Mouse (Mus musculus) frontal cortex, postnatal 25 days (tissue): ENCODE measurements around the gene Ube3c.

Experiments used
- DNase-seq, 2 experiments: peaks; one replicate each; pipeline ENCODE4 v3.0.0; 2022; ENCODE audit warnings: low spot score in 2 of 2

The Ube3c gene

DNA sequence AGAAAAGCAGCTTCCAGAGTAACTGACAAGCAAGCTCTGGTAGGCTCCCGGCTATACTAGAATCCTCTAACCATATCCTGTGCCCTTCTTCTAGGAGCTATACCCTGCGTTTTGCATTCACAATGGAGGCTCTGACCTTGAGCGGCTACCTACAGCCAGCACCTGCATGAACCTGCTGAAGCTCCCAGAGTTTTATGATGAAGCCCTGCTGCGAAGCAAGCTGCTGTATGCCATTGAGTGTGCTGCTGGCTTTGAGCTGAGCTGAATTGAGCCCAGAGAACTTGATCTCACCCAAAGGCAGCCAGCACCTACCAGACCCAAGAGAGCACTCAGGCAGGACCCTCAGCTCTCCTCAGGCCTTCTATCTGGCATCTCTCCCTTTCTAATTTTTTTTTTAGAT, 105.3 kb downstream of the Ube3c start:
- DNase-seq, result no peak

DNA sequence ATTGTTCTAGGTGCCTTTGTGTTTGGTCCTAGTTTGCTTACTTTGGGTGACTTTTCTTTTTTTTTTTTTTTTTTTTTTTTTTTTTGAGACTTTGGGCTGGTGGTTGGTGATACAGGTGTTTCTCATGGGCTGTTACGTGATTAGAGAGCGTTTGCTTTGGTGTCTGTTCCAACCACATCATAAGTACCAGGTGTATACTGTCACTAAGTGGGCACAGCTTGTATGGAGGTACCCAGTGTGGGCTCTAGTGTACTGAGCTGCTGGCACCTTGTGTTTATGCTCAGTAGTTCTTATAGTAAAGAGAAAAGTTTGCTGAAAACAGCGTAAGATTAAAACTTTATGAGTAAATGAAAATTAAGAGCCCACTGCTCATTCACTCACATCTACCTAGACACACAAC, 107.4 kb downstream of the Ube3c start:
- no peak for DNase-seq

DNA sequence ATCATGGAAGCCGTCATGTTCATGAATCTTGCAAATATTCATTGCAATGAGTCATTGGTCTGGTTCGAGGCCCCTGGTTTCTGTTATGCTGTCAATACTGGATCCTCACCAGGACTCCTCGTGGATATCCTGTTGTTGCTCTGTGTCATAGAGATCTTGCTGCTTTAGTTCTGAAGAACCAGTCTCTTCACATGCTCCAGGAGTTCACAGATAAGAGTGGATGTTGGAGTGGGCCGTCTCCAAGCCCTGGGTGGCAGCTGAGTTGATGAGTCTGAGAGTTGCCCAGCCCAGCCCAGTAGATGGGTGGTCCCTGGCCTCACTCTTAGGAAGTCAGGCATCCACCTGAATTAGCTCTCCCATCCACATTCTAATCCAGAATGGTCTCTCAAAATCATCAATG, 116.0 kb downstream of the Ube3c start:
- no peak for DNase-seq

DNA sequence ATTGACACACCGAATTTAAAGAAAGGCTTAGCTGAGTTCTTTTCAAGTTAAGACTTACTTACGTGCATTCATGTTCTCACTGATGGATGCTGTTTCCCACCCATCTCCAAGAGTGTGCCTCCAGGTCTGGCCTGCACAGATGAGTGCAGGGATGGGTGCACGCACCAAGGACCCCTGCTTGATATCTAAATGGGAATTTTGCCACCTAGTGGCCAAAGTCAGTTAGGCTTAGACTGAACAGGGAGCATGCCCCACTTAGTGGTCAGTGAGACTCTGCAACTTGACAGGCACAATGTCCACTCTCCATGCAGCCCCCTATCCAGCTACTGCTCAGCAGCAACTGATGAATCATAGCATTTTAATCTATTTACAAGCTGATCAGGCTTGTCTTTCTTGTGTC, 118.6 kb downstream of the Ube3c start:
- no peak for DNase-seq

DNA sequence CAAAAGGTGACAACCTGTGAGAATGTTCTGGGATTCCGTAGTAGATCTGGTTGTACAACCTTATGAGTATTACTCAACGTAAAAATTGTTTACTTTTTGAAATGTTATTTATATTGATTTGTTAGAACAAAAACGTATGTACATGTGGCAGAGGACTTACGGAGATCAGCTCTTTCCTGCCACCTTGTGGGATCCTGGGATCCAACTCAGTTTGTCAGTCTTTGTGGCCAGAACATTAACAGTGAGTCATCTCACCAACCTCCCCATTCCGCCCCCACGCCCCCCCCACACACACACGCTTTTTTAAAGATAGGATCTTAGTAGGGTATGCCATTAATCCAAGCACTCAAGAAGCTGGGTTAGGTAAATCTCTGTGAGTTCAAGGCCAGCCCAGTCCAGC, 119.3 kb downstream of the Ube3c start:
- DNase-seq, result no peak

DNA sequence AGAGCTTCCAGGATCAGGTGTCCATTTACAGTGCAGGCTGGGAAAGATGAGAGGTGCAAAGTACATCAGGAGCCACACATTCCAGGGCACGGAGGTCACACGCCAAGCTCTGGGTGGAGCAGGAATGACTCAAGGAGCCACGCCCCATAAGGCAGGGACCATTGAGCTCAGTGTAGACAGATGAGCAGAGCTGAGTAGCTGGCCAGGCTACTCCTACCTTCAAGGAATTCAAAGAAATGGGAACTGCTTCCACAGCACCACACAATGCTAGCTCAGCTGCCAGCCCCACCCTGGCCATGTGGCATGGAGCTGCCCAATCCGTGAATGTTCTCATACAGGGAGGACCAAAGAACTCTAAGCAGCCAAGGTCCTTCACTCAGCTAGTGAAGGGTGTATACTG, 129.5 kb downstream of the Ube3c start:
- no peak for DNase-seq

DNA sequence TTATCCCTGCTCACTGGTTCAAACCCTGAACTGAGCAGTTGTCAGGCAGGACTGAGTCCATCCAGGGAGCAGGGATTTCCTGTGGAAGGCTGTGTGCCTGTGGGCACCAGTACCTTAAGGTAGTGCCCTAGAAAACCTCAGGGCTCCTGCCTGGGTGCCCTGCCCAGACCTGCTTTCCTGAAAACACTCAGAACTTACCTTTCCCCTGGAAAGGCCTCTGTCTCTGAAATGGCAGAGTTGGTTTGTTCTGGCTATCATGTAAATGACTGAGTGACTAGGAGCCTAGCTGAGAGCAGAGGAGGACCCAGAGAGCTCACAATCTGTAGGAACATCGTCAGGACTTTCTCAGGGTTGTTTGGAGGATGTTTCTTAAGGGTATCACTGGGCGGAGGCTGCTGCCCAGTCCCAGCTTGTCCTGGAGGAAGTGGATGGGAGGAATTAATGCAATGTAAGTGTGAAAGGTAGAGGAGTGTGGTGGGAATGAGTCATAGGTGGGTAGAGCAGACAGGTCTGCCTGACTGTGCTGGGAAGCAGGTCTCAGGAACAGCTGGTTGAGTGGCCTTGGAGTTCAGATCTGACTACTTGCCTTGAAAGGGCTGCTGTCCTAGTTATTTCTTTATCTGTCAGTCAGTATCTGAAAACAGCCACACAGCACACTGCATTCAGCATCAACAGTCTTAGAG, 130.6 kb downstream of the Ube3c start:
- no peak for DNase-seq

DNA sequence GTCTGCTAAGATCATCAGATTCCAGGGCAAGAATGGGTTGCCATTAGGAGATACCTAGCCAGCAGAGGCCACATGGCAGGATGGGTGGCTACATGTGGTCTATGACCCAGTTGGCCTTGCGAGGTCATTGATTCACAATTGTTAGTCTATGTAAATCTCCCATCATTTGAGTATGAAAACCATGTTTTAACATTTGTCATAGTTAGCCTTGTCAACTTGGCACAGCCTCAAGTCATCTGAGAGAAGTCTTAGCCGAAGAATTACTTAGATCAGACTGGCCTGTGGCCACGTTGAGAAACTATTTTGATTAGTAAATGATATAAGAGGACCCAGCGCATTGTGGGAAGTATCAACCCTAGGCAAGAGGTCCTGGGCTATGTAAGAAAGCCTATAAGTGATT, 138.2 kb downstream of the Ube3c start:
- DNase-seq, result no peak

DNA sequence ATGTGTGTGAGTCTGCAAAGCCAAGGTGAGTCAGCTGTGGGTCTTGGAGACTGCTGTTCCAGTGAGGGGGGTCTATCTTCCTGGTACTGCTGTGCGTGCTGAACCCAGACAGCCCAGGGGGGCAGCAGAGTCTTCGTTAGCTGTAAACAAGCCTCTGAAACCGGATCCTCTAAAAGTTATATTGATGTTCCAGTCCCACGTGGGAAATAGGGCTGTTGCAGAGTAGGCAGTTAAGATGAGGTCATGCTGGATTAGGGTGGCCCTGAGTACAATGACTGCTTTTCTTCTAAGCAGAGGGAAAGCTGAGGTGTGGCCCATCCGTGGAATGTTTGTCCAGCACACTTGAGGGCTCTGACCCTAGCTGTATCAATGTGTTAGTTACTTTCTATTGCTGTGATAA, 139.2 kb downstream of the Ube3c start:
- no peak for DNase-seq

DNA sequence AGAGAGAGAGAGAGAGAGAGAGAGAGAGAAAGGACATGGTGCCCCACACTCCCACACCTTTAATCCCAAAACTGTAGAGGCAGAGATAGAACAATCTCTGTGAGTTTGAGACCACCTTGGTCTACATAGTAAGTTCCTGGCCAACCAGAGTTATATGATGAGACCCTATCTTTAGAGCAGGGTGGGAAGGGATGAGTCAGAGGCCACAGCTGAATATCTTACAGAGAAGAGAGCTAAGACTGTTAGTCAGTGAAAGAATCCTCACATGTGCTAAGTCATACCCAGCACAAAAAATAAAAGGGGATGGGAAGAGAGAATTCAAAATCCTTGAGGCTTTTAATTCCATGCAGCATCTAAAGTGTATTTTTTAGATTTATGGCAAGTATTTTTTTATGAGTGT, 142.6 kb downstream of the Ube3c start:
- DNase-seq, result no peak

DNA sequence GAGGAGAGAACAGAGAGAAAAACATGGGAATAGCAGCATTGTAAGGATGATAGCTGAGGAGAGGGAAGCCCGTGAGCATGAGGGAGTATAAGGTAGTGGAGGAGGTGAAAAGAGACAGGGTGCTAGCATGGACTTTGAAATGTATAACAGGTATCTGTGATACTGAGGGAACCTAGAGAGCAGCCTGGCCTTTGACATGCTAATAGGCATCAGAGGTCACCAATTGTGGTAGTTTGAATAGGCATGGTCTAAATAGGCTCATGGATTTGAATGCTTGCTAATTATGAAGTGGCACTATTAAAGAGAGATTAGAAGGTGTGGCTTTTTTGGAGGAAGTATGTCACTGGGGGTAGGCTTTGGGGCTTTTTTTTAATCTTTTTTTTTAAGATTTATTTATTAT, 143.9 kb downstream of the Ube3c start:
- DNase-seq, result no peak

DNA sequence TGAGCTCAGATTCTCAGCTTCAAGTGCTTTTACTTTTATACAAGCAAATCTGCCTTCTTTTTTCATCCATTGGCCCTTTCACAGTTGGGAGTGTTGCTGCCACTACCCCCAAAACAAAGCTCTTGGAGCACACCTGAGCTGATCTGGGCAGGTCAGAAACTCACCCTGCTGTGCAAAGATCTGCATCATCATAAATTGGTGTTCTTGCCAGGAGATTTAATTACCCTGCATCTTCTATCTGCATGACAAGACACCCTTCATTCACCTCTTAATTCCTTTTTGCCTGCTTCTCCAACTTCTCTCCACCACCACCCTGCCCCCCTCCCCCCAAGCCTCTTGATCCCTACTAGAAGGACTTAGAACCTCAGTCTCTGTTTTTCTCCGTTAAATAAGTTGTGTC, 152.1 kb downstream of the Ube3c start:
- DNase-seq, result no peak

DNA sequence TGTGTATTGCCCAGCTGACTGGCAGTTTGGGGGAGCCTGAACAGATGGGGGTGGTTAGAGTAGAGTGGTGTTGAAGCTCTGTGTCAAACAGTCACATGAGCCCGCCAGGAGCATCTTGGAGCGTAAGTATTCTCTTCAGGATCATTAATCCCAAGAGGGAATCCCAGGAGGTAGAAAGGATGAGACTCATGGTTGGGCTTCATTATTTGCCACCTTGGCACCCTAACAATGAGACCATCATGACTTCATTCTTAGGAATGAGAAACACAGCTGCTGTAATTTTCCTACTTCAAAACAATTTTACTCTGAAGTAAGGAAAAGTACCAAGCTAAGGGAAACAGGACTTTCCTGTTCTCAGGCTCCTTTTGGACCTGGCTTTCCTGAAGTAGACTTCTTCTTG, 156.3 kb downstream of the Ube3c start:
- no peak for DNase-seq
